Mouse (Mus musculus) hindbrain, postnatal 0 days (tissue): ENCODE measurements around the gene Trabd. TPM values are rescaled to one million over a fixed set of nuclear protein-coding genes. Genes with fewer than 3 reads are reported as not detected.

Experiments used
- ATAC-seq: fragments of 200-750 bp; cut with Nextera tagmentation; 2 replicates; pipeline ENCODE4 v1.8.0; 2017; ENCODE audit warnings: mild to moderate bottlenecking, moderate TSS enrichment, moderate library complexity
- DNase-seq: peaks from one replicate; pipeline ENCODE4 v3.0.0-alpha.2; 2015; ENCODE audit warnings: low spot score
- H3K27ac ChIP-seq: fragments of 300-500 bp; sonication (generic); 2 replicates; pipeline ENCODE4 v1.5.1; 2014; ENCODE audit warnings: mild to moderate bottlenecking
- H3K27me3 ChIP-seq: fragments of 300-500 bp; sonication (generic); 2 replicates; pipeline ENCODE4 v1.6.1; 2014; ENCODE audit warnings: low read length, mixed read lengths; ENCODE audit not compliant: insufficient read depth
- H3K36me3 ChIP-seq: fragments of 300-500 bp; sonication (generic); 2 replicates; pipeline ENCODE4 v1.6.1; 2014; ENCODE audit warnings: low read length, mixed read lengths; ENCODE audit not compliant: insufficient read depth
- H3K4me1 ChIP-seq: fragments of 300-500 bp; sonication (generic); 2 replicates; pipeline ENCODE4 v1.6.1; 2014; ENCODE audit warnings: antibody characterized with exemption, low read length, mixed read lengths; ENCODE audit not compliant: insufficient read depth
- H3K4me2 ChIP-seq: fragments of 300-500 bp; sonication (generic); 2 replicates; pipeline ENCODE4 v1.6.1; 2014; ENCODE audit warnings: low read depth, mild to moderate bottlenecking, low read length, moderate library complexity, mixed read lengths
- H3K4me3 ChIP-seq: fragments of 300-500 bp; sonication (generic); 2 replicates; pipeline ENCODE4 v1.5.1; 2014; ENCODE audit warnings: low read length
- H3K9ac ChIP-seq: fragments of 300-500 bp; sonication (generic); replicated peaks from 2 replicates; pipeline ENCODE4 v1.6.1; 2014; ENCODE audit warnings: mild to moderate bottlenecking, low read length, moderate library complexity, mixed read lengths
- H3K9me3 ChIP-seq: fragments of 300-500 bp; sonication (generic); 2 replicates; pipeline ENCODE4 v1.6.1; 2016; ENCODE audit warnings: low read length, mixed read lengths
- CTCF ChIP-seq: IDR thresholded peaks from 2 replicates; pipeline ENCODE4 v1.5.1; 2016; ENCODE audit warnings: antibody characterized with exemption, control low read depth, low read depth
- WGBS: fragments of 180-500 bp; shearing (Covaris S2); extraction: QIAGEN DNeasy Blood & Tissue Kit; methylation state at CpG from one replicate; pipeline ENCODE4 v1.1.7; 2014; 5-methylcytosine and 5-hydroxymethylcytosine counted together
- polyA plus RNA-seq: library from polyadenylated mRNA; unstranded; fragments of >200 nt; fragmentation: Nextera tagmentation; extraction: Ambion mirVana; gene quantifications from 2 replicates; pipeline ENCODE4 v1.2.1, GENCODE M21; 2015
- total RNA-seq: library from RNA; depleted of rRNA; stranded (reverse); fragments of >200 nt; gene quantifications from 2 replicates; pipeline ENCODE4 v1.2.3, GENCODE M21; 2014

Trabd gene
- total and polyA plus RNA-seq, 2 experiments from 2014 or later = 26.1 to 47.8 TPM

DNA sequence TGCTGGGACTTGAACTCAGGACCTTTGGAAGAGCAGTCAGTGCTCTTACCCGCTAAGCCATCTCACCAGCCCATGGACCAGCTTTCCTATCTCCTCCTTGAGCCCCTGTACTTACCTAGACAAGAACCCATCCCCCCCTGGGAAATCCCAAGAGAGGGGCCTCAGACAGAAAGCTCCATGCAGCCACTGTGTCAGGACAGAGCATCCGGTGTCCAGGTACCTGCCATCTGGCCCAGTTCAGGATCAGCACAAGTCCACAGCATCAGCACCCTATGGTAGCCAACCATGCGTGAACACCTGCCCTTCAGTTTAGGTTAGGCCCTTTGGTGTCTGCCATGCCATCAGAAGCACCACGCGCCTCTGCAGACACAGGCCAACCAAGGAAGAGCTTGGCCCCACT, 10.0 kb upstream of the Trabd start:
- no peaks in the 10 kb centered on the region for H3K9me3 ChIP-seq
- H3K4me3 ChIP-seq = no peak overlapping the region
- no peaks in the 10 kb centered on the region for H3K36me3 ChIP-seq
- TF ChIP-seq CTCF = no peak
- no peak overlapping the region for H3K9ac ChIP-seq
- ATAC-seq (no peak), DNase-seq (no peak)
- no peak overlapping the region for H3K27ac ChIP-seq
- no peak overlapping the region for H3K4me2 ChIP-seq
- no peaks in the 10 kb centered on the region for H3K27me3 ChIP-seq
- WGBS = 93% methylated on average over 5 of the region's 5 CpGs
- H3K4me1 ChIP-seq = peaks cover 9% of the 10 kb centered on the region; the same call in 1 of the 2 replicates

DNA sequence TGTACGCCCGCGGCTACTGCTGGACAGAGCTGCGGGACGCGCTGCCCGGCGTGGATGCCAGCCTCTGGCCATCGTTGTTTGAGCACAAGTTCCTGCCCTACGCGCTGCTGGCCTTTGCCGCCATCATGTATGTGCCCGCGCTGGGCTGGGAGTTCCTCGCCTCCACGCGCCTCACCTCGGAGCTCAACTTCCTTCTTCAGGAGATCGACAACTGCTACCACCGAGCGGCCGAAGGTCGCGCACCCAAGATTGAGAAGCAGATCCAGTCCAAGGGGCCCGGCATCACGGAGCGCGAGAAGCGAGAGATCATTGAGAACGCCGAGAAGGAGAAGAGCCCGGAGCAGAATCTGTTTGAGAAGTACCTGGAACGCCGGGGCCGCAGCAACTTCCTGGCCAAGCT, 7.3 kb upstream of the Trabd start:
- H3K27me3 ChIP-seq = no peaks in the 10 kb centered on the region
- 49% methylated on average over 35 of the region's 35 CpGs for WGBS
- no peak for TF ChIP-seq CTCF
- no peaks in the 10 kb centered on the region for H3K9me3 ChIP-seq
- no peak overlapping the region for H3K9ac ChIP-seq
- H3K4me2 ChIP-seq = no peak overlapping the region
- no peaks in the 10 kb centered on the region for H3K4me1 ChIP-seq
- ATAC-seq = no peak
- no peak for DNase-seq
- no peak overlapping the region for H3K4me3 ChIP-seq
- no peak overlapping the region for H3K27ac ChIP-seq
- H3K36me3 ChIP-seq = no peaks in the 10 kb centered on the region

DNA sequence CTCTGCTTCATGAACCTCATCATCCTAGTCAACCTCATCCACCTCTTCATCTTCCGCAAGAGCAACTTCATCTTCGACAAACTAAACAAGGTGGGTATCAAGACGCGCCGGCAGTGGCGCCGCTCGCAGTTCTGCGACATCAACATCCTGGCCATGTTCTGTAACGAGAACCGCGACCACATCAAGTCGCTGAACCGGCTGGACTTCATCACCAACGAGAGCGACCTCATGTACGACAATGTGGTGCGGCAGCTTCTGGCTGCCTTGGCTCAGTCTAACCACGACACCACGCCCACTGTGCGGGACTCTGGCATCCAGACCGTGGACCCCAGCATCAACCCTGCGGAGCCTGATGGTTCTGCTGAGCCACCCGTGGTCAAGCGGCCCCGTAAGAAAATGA, 6.7 kb upstream of the Trabd start:
- no peak overlapping the region for H3K4me2 ChIP-seq
- TF ChIP-seq CTCF = no peak
- DNase-seq (no peak), ATAC-seq (no peak)
- H3K4me3 ChIP-seq = no peak overlapping the region
- H3K27ac ChIP-seq = no peak overlapping the region
- H3K9ac ChIP-seq = no peak overlapping the region
- WGBS = 45% methylated on average over 26 of the region's 26 CpGs
- no peaks in the 10 kb centered on the region for H3K36me3 ChIP-seq
- H3K9me3 ChIP-seq = no peaks in the 10 kb centered on the region
- H3K27me3 ChIP-seq = no peaks in the 10 kb centered on the region
- H3K4me1 ChIP-seq = no peaks in the 10 kb centered on the region

DNA sequence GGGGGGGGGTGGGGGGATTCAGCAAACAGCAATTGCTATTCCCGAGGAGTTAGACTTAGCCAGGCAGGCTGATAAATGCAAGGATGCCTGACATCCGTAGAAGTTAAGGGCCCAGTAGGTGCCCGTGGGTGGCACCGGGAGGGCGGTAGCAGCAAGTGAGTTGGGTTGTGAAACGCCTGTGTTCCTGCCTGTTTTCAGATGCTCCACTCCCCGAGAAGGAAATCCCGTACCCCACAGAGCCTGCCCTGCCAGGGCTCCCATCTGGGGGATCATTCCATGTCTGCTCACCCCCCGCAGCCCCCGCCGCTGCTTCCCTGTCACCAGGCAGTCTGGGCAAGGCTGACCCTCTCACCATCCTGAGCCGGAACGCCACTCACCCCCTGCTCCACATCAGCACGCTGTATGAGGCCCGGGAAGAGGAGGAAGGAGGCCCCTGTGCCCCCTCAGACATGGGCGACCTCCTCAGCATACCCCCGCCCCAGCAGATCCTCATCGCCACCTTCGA, 5.5 kb upstream of the Trabd start:
- Histone ChIP-seq H3K4me3 (no peak overlapping the region), H3K9me3 (no peaks in the 10 kb centered on the region), H3K27ac (no peak overlapping the region), H3K27me3 (no peaks in the 10 kb centered on the region), H3K9ac (no peak overlapping the region), H3K4me2 (no peak overlapping the region), H3K36me3 (no peaks in the 10 kb centered on the region), H3K4me1 (no peaks in the 10 kb centered on the region)
- ATAC-seq (no peak), DNase-seq (no peak)
- no peak for TF ChIP-seq CTCF
- WGBS = 78% methylated on average over 19 of the region's 19 CpGs

DNA sequence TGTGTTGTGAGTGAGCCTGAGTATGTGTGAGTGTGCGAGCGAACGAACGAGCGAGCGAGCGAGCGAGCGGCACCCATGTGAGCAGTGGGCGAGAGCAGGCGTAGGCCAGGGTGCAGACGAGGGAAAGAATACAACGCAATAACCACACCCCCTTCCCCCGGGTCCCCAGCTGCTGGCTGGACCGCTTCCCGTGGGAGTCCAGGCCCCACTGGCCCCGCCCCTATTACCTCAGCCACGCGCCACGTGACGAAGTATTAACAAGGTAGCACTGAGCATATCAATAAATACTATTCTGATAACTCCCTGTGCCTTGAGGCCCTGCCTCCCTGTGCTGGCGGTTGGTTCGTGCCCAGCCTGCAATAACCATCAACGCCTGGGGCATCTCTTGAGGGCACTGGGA, 4.3 kb upstream of the Trabd start:
- no peak overlapping the region for H3K27ac ChIP-seq
- 75% methylated on average over 24 of the region's 24 CpGs for whole genome bisulfite sequencing
- H3K4me3 ChIP-seq = no peak overlapping the region
- ATAC-seq = no peak
- no peaks in the 10 kb centered on the region for H3K27me3 ChIP-seq
- peaks cover 10% of the 10 kb centered on the region; the same call in 1 of the 2 replicates for H3K4me1 ChIP-seq
- H3K4me2 ChIP-seq = no peak overlapping the region
- no peak for DNase-seq
- no peak for TF ChIP-seq CTCF
- no peak overlapping the region for H3K9ac ChIP-seq
- H3K9me3 ChIP-seq = no peaks in the 10 kb centered on the region
- H3K36me3 ChIP-seq = no peaks in the 10 kb centered on the region

DNA sequence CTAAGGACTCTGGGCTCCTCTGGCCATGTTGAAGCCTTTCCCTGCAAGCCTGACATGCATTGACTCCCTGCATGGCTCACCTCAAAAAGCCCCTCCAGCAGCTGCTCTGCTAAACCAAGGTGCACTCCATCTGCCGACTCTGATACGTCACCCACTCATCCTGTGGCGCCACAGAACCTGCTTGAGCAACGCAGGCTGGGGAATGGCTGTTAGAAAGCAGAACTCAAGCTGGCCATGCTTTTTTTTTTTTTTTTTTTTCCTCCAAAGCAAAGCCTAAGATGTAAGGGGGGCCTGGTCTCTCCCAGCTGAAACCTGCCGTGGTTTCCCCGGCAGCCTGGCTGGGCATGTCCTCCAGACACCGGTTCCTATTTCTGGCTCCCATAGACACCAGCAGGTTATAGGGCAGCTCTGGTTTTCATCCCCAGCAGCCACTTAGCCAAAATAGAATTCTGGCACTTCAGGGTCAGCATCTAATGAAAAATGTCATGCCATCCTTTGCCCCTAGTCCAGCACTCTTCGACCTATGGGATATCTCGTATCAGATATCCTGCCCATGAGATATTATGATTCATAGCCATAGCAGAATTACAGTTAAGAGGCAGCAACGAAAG, 826 bp upstream of the Trabd start:
- Histone ChIP-seq H3K27ac (0 out of 2 replicates have a peak overlapping the region, but pooled peaks have one; percentile 88), H3K4me3 (no peak overlapping the region), H3K4me2 (no peak overlapping the region), H3K36me3 (no peaks in the 10 kb centered on the region), H3K9me3 (no peaks in the 10 kb centered on the region), H3K27me3 (no peaks in the 10 kb centered on the region), H3K9ac (no peak overlapping the region), H3K4me1 (peaks cover 23% of the 10 kb centered on the region)
- no peak for DNase-seq
- no peak for ATAC-seq
- WGBS = 77% methylated on average over 10 of the region's 10 CpGs
- TF ChIP-seq CTCF = no peak

DNA sequence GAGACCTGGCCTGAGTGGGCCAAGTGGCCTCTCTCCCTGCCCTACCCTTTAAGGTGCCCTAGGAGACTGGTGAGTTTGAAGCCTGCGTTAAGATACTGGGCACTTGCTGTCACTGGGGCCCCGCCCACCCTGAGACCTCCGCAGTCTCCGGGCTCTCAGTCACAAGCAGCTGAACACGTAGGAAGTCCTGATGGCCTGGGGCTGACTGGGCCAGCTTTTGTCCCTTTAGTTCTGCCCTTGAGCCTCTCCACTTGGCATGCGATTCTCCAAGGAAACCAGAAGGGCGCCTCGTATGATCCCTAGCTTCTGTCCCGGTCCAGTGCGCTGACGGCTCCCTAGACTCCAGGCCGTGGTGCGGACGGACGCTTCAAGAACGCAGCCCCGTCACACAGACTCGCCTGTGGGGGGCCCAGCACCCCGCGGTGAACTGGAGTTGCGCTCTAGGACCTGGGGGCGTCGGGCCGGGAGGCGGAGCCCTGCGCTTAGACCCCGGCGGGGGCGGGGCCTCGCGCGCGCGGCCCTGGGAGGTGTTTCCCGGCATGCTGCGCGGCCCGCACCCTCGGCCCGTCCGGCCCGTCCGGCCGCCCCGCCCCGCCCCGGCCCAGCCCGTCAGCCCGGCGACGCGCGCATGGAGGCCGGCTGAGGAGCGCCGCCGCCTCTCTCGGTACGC, 689 bp downstream of the Trabd start:
- Histone ChIP-seq H3K27ac (peak overlapping the region; percentile 88), H3K4me2 (peak overlapping the region; percentile 89), H3K9me3 (no peaks in the 10 kb centered on the region), H3K36me3 (no peaks in the 10 kb centered on the region), H3K9ac (peak overlapping the region; percentile 91), H3K4me3 (peak overlapping the region; percentile 81), H3K4me1 (peaks cover 23% of the 10 kb centered on the region), H3K27me3 (no peaks in the 10 kb centered on the region)
- WGBS = 0% methylated on average over 40 of the region's 59 CpGs
- peak; percentile 34; the same call in 1 of the 2 replicates for TF ChIP-seq CTCF
- DNase-seq = peak; percentile 96
- peak; percentile 93 for ATAC-seq
